Mouse (Mus musculus) G1E (cell line): Measurements from ENCODE around the gene Kif5c.

Experiments
- POLR2AphosphoS5 ChIP-seq: IDR thresholded peaks from 2 replicates; pipeline ENCODE4 v1.6.1; 2012; ENCODE audit warnings: low read depth, low read length, inconsistent platforms; ENCODE audit not compliant: insufficient replicate concordance
- TAL1 ChIP-seq: conservative IDR thresholded peaks from 2 replicates; pipeline ENCODE4 v1.6.1; 2012; ENCODE audit warnings: low read depth, low read length, inconsistent platforms, mixed read lengths

GRCm38 (mm10) chr2:49651737-49652136, 32.6 kb downstream of the Kif5c start:
- TF ChIP-seq TAL1: no peak
- TF ChIP-seq POLR2AphosphoS5: no peak
